Mouse (Mus musculus) cerebellum, postnatal 36 days (tissue): ENCODE data around the gene Gm43951.
"Not testable (repeated sequence)": the region's sequence is repeated elsewhere in the genome, so short reads cannot be mapped to it uniquely, and the experiment has no call there.

Experiments used
- DNase-seq, 2 experiments: peaks; one replicate each; pipeline ENCODE4 v3.0.0; 2021 to 2022; ENCODE audit warnings: mixed read lengths in 2 of 2

The Gm43951 gene

DNA sequence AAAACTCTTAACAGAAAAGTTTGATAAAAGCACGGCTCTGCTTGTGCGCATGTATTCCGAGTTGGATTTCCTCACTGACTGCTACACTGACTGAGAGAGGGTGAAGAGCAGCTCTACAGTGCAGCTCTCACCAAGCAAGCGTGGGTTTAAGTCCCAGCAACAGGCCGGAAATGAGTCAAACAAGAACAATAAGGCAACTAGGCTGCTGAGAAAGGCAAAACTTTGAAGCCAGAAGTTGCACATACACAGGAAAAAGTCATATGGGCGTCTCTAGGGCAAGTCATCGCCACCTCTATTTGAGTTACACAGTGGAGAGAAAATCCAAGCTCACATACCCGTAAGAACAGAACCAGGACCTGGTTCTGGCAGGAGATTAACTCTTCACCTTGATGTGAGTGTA, 10.1 kb downstream of the Gm43951 start:
- DNase-seq = no peak

DNA sequence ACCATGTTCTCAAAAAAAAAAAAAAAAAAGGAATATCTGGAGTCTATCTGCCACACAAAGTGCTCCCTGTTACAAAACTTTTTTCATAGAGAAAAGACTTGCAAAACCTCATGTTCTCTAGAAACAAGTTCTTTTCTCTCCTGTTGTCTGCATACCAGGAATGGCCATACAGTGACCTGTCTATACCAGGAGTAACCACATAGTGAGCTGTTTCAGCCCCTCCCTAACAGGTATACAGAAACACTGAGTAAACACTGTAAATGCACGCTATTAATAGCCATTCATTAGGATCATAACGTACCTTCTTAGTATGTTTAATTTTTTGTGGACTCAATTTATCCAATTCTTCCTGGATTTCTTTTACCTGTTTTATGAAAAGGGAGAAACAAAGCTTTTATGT, 12.4 kb downstream of the Gm43951 start:
- DNase-seq = no peak

DNA sequence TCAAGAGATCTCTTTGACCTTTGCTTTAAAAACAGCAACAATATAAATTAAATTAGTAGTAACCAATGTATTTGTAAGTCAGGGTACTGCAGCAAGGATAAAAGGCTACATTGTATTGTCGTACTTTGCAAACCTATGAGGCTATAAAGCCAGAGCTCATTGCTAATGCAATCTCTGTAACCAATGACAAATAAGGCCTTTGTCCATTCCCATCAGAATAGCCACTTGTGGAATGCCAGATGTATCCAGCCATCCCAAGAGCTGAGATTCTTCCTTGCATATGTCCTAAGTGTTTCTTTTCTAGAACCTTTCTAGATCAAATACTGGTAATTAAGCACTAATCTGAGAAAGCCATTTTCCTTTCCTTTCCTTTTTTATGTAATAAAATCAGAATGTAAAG, 15.8 kb downstream of the Gm43951 start:
- DNase-seq = no peak

DNA sequence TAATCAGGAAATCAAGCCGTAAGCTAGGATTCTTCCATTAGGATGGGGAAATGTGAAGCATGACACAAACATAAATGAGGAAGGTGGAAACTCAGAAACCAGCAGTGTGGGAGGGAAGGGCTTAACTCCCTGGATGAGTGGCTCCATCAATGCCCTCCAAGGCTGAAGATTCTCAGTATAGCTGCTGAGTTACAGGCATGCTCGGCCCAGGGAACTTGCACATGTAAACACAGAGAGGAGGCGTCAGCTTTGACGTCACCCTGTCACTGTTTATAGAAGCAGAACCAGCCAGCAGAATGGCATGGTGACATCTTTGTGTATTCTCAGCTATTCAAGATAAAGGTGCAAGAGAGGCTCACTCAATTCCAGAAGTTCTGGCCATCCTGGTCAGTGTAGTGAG, 22.4 kb downstream of the Gm43951 start:
- DNase-seq = no peak

GRCm38 (mm10) chr11:72181136-72181535, 25.5 kb downstream of the Gm43951 start:
- no peak for DNase-seq

GRCm38 (mm10) chr11:72180556-72180955, 26.1 kb downstream of the Gm43951 start:
- DNase-seq = no peak

DNA sequence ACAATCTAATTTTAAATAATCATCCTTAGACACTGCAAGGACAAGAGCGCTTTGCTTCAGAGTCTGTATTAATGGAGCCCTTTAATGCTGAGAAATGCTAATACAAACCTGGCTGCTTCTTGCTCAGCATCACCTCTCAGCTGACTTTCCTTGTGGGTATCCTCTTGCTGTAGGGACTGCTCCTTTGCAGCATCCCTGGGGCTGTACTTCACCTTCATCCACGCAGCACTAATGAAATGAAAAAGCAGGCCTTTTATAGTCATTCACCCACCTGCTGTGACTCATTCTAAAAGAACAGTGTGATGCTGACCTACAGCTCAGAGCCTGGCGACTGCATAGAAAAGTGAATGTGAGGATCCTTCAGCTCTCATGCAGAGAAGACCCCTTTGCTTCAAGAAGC, 30.1 kb downstream of the Gm43951 start:
- no peak for DNase-seq

GRCm38 (mm10) chr11:72175966-72176365, 30.7 kb downstream of the Gm43951 start:
- DNase-seq = no peak

DNA sequence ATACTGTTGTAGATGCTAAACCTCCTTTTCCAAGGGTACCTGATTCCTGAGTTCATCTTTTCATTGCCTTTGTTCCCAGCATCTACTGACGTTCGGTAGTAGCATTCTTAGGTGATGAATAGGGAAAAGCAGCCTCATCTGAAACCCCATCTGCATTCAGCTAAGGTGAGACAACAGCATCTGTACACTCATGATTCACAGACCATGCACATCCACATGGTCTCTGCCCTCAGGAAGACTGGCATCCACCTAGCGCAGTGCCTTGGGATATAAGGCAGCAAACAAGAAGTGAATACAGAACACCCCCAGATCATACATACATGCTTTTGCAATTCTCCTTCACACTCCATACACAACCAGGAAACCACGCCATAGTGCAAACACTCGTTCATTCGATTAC, 31.9 kb downstream of the Gm43951 start:
- DNase-seq = no peak

DNA sequence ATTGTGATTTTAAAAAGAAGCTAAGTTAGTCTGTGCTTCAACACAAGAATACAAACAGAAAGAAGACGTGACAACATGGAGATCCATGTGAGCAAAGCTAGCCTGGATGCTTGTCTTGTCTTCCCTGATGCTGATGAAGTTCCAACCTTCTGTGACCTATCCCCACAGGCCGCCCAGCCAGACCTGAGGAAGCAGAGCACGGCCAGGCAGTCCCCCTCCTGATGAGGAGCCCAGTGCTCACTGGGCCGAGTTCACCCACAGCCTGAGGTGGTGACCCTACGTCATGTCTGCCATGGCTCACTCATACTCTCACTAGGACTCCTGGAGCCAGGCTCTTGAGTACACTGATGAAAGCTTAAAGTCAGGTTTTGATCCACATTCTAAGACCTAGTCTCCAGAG, 33.1 kb downstream of the Gm43951 start:
- DNase-seq = no peak

DNA sequence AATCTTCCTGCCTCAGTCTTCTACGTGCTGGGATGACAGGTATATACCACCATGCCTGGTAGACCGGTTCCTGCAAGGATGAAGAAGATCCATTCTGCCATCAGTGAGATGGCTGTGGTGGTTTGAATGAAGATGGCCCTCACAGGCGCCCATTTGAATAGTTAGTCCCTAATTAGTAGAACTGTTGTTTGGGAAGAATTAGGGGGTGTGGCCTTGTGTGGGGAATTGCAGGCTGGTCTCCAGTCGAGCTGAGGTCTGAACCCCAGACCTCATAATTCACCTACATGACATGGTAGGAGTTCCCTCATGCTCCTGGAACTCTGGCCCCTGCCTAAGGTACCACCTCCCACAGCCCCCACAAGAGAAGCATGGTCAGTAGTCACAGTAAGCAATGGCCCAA, 34.7 kb downstream of the Gm43951 start:
- not testable (repeated sequence) for DNase-seq

DNA sequence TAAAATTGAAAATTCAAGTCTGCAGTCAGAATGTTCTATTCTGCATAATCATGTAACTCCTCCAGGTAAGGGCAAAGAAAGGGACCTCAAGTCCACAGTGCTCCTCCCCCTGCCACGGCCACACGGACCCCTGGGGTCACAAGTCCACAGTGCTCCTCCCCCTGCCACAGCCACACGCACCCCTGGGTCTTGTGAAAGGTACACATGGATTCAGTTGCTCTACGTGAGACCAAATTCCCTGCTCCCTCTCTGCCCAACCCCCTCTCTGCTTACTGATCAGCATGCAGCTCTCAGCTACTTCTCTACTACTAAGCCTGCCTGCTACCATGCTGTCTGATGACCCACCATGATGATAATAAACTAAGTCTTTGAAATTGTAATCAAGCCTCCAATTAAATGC, 36.8 kb downstream of the Gm43951 start:
- DNase-seq = no peak

DNA sequence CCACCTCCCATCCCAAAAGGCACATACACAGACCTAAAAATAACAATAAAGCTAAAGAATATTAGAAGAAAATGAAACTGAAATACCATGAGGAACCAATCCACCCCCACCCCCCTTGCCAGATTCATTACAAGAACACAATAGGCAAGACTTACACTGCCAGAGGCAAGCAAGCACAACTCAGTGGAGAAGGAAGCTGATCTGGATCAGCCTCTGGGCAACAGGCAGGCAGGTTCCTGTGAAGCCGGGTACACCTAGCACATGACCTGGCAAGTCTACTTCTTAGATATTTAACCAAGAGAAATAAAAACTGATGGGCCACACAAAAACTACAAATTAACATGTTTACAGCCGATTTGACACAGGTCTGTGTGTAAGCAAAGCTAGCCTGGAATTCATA, 43.4 kb downstream of the Gm43951 start:
- no peak for DNase-seq

DNA sequence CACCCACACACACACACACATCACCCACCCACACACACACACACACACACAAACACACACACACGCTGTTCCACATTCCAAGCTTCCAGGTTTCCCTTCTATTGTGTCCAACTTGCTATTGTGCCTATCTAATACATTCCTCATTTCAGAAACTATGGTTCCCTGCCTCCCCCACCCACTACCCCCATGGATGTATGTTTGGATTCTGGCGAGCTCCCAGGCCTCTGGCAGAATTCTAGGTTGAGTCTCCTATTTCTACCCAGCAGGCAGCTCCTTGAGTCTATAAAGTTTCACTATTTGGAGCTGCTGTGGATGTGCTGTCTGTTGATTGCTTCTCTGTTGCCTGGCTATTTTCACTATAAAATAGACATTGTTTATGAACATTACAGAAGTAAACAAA, 50.0 kb downstream of the Gm43951 start:
- no peak for DNase-seq

DNA sequence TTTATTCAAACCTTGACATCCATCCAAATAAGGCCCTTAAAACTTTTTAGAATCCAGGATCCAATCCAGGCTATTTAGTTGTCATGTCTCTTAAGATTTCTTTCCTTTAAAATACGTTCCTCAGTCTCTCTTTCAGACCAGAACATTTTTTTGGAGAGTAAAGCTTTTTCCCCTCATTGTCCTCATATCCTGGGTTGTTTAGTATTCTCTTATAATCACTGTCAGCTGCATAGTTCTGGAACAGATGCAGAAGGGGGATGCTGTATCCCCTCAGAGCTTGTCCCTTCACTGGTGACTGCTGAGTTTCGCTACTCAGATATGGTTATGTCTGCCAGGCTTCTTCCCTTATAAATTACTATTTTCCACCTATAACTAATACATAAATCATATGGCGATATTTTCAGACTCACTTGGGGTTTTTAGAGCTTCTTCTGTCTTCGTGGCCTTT, 50.6 kb downstream of the Gm43951 start:
- no peak for DNase-seq

DNA sequence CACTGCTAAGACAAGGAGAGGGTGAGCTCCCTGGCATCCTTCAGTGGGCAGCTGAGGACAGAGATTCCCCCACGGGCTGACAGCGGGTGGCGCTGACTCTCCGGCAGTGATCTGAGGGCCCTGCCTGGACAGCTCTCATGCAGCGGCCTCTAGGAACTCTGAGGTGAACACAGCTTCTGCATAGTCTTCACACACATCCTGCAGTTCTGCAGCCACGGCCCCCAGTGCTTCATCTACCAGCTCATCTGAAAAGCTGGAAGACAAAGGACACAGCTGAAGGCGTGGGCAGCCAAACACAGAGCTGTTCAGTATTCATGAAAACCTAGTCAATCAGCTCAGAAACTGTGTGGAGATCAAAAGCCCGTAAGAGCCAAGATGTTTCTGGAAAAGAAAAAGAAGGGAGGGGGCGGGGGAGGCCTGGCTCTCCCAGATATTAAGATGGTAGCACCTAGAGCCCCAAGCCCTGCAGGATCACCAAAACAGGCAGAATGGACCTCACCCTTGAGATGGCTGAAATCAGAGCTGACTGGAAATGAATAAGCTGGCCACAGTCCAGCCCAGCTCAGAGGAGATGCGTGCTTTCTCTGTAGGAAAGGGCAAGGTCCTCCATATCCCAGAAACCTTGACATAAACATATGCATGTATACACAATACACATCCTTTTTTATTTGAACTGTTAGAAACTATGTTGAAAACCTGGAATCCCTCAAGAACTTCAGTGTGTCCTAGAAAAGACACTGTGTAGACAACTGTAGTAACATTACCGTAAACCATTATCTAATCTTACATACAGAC, 51.3 kb downstream of the Gm43951 start:
- DNase-seq = no peak
